Mouse (Mus musculus) testis, postnatal 14 days (tissue): ENCODE data around the gene Ywhag.

Source experiments
- DNase-seq: peaks from one replicate; pipeline ENCODE4 v3.0.0; 2021; ENCODE audit warnings: low spot score

Ywhag gene

DNA sequence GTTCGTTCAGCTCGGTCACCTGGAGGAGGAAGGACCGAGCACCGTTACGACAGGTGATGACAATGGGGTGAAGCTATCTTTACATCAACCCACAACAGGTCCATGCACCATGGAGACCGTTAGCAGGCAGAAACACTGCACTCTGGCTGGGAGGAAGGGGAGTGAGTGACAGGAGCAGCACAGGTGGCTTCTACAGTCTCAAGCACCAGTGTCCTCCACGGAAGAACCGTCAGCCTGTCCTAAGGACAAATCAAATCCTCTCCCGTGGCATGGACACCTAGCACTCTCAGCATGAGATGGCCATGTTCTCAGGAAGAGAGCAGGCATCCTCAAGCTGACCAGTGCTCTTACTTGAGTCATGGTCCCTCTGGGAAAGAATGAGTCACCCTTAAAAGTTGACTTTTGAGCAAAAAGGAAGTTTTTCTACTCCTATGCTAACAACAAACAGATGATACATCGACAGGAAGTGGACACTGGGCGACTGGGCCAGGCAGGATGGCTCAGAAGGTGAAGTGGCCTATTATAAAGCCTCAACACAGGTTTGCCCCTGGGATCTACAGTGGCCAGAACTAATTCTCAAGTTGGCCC lies 22.7 kb downstream of the Ywhag start:
- no peak for DNase-seq

- no peak for DNase-seq
Measured at GRCm38 (mm10) chr5:135910813-135911212, 23.6 kb downstream of the Ywhag start.

GRCm38 (mm10) chr5:135909646-135910045 lies 24.8 kb downstream of the Ywhag start:
- DNase-seq = no peak

DNA sequence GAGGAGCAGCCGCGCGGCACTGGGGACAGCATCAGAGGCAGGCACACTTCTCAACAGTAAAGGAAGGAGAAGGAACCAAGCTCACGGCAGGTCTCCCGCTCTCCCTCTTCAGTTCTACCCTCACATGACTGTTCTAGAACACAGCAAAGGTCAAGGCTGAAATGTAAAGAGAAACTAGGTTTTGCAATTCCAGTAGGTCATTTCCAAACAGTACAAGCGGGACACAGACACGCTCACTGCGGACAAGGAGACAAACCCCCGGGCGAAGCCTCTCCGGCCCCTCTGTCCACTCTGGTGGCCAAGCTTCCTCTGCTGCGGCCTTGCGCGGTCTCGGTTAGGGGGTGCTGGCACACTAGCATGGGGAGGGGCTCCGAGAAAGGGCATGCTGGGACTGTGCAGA lies 25.4 kb downstream of the Ywhag start:
- DNase-seq = no peak

- DNase-seq = no peak
Measured at GRCm38 (mm10) chr5:135908185-135908584, 26.2 kb downstream of the Ywhag start.

- no peak for DNase-seq
Measured at GRCm38 (mm10) chr5:135907256-135907655, 27.2 kb downstream of the Ywhag start.

GRCm38 (mm10) chr5:135906846-135907245 lies 27.6 kb downstream of the Ywhag start:
- DNase-seq = no peak

- no peak for DNase-seq
Measured at GRCm38 (mm10) chr5:135905320-135906225, 28.8 kb downstream of the Ywhag start.

DNA sequence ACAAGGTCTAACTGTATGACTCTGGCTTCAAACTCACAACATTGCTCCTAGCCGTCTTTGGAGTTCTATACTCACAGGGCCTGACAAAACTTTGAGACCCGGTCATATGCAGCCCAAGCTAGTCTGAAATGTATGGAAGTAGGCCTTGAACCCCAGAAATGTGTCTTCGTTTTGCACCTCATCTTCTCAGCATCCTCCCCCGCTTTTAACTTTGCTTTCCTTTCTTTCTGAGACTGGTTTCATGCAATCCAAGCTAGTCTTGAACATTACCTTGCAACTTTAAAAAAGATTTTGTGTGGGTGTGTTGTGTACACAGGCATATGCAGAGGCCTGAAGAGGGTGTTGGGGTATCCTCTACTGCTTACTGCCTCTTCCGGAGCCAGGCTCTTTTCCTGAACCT lies 30.2 kb downstream of the Ywhag start:
- no peak for DNase-seq

DNA sequence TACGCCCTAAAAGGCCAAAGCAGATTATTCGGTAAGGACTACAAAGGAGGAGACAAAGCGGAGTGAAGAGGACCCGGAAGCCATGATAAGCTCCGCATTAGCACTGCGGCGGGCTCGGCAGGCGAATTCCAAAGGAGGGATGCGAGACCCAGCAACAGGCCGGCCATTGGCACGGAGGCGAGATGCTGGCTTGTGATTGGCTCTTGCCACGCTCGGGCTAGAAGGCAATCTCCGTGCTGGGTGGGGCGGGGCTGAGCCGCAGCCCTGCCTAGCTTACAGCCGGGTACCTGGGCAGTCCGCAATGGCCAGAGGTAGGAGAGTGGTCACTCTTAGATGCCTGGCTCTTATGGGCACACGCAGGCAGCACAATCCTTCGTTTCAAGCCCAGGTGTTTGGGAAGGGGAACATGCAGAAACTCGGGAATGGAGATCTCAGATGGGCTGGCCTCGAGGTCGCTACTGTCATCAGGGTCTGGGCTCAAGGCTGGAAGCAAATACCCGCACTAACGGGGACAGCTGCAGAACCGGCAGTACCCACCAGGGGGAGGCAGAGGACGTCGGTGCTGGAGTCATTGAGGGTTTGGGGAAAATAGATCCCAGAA lies 30.8 kb downstream of the Ywhag start:
- peak; percentile 89 for DNase-seq

GRCm38 (mm10) chr5:135903058-135903457 lies 31.4 kb downstream of the Ywhag start:
- DNase-seq = no peak

- DNase-seq = peak; percentile 64
Measured at GRCm38 (mm10) chr5:135901354-135902095, 32.9 kb downstream of the Ywhag start.

- no peak for DNase-seq
Measured at GRCm38 (mm10) chr5:135900701-135901100, 33.7 kb downstream of the Ywhag start.

- DNase-seq = no peak
Measured at GRCm38 (mm10) chr5:135899833-135900232, 34.6 kb downstream of the Ywhag start.

- DNase-seq = no peak
Measured at GRCm38 (mm10) chr5:135898995-135899394, 35.4 kb downstream of the Ywhag start.

- DNase-seq = peak; percentile 54
Measured at GRCm38 (mm10) chr5:135898028-135898427, 36.4 kb downstream of the Ywhag start.

GRCm38 (mm10) chr5:135894958-135895357 lies 39.5 kb downstream of the Ywhag start:
- DNase-seq = no peak

DNA sequence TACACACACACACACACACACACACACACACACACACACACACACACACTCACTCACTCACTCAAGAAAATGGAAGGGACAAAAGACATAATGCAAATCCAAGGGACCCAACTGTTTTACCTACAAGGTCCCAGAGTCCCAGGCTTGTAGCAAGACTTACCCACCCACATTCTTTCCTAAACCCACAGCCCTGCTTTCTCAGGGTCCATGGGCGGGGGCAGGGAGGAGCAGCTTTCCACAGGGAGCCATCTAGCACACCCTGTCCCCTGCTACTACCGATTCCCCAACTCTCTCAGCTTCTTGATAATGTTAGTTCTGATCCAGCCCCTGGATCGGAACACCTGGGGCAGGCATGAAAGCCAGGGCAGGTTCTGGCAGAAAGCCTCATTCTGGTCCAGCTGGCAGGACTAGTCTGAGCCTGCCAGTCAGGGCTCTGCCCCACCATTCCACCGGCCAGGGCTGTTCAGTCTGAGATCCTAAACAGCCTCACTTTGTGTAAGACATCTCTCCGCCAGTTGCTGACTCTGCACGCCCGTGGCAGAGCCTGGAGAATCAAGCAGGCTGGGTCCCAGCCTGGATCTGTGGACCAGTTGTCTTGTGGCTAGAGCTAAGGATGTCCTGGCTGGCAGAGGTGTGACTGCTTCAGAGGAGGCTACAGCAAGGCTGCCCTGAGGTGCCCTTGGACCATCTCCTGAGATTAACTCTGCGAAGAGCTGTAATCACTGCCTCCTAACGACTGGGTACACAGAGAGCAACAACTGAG lies 41.6 kb downstream of the Ywhag start:
- DNase-seq = no peak

DNA sequence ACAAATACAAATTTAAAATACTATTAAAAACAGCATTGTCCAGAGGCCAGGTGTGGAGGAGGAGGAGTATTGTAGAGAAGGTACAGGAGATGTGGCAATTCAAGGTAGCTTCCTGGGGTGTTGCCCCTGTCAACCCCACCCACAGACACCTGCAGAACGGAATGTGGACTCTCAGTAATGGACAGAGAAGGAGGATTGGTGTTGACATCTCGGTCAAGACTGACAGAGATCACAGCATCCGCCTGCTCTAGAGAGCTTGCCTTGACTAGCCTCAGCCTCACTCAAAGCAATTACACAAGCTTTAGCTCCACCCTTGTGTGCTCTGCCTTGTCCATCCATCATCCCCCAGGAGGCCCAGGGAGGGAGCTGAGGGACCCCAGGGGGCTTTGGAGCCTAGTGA lies 43.5 kb downstream of the Ywhag start:
- DNase-seq = no peak

DNA sequence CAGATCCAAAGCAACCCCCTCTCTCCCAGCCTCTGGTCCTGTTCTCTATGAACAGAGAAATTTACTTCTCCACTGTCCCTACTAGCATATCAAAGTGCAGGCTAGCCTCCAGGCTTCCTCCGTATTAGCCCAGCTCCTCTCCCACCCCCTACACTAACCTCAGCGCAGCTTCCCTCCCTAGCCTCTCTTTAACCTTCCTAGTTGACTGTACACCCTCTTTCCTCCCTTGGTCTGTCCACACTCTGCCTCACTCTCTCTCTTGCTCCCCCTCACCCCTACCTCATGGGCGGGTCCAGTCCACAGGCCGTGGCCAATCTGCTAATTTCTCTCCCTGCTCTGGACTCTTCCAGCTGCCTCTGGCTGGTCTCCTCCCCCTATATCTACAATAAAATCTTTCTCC lies 44.1 kb downstream of the Ywhag start:
- DNase-seq = no peak

DNA sequence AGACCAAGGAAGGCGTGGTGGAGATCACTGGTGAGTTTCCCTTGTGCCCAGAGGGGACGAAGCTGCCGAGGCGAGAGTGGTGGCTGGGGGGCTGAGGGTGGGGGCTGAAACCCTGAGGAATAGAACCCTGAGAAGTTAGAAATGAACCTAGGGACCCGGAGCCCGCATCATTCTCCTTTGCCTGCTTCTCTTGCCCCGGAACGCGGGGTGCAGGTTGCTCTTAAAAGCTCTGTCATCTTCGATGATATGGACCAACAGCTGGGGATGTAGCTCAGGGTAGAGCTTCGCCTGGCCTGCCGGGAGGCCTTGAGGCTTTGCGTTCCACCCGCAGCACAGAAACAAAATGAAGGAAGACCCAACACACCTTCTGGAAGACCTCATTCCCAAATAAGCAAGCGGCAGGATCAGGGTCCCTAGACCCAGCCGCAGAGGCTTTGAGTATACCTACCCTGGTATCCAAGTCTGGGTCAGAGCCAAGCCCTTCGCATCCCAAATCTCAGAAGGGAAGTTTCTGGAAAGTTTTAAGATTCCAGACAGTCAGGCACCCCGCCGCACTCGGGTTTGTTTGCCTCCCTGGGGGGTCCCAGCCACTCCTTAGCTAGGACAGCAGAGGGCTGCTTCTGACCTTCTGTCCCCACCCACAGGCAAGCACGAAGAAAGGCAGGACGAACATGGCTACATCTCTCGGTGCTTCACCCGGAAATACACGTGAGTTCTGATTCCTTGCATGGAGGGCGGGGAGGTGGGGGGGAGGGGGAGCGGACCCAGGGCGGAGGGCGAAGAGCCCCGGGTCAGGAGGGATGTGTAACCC lies 45.8 kb downstream of the Ywhag start:
- no peak for DNase-seq
